Mouse (Mus musculus): ENCODE measurements around the gene Clcnka. TPM values are rescaled to one million over a fixed set of nuclear protein-coding genes. Genes with fewer than 3 reads are reported as not detected.

Gene Clcnka
- polyA plus RNA-seq, 1 experiment from 2014 or later = not detected

- H3K36me3 ChIP-seq (ENCODE audit: control insufficient read depth, insufficient read depth, low read length) = no peaks in the 10 kb centered on the region
- H3K9me3 ChIP-seq (ENCODE audit: control insufficient read depth, low read length) = no peaks in the 10 kb centered on the region; the same call in 1 of the 2 replicates
- H3K4me1 ChIP-seq (replicated peaks; ENCODE audit: control insufficient read depth, insufficient read depth, low read length) = peaks cover 3% of the 10 kb centered on the region; the same call in 1 of the 2 replicates
- WGBS = 58% methylated on average over 8 of the region's 8 CpGs
- H3K4me3 ChIP-seq (ENCODE audit: low read depth, low read length) = no peak overlapping the region
- DNase-seq (ENCODE audit: low spot score) (no peak), ATAC-seq (replicated peaks; ENCODE audit: low FRiP score, low TSS enrichment, low read depth) (peak; percentile 50; the same call in 1 of the 2 replicates)
- H3K9ac ChIP-seq (ENCODE audit: low read length) = no peak overlapping the region
- H3K4me2 ChIP-seq (ENCODE audit: low read length) = no peak overlapping the region
- H3K27me3 ChIP-seq (replicated peaks; ENCODE audit: control insufficient read depth, insufficient read depth, low read length) = no peaks in the 10 kb centered on the region
- 0 out of 2 replicates have a peak overlapping the region, but pooled peaks have one; percentile 3 for H3K27ac ChIP-seq (ENCODE audit: low read depth)
Measured at GRCm38 (mm10) chr4:141353868-141354267, 44.7 kb downstream of the Clcnka start.

GRCm38 (mm10) chr4:141352986-141353385 is 45.5 kb downstream of the Clcnka start:
- 81% methylated on average over 5 of the region's 5 CpGs for WGBS
- no peak for DNase-seq (ENCODE audit: low spot score)
- ATAC-seq (replicated peaks; ENCODE audit: low FRiP score, low TSS enrichment, low read depth) = no peak
- Histone ChIP-seq H3K4me1 (replicated peaks; ENCODE audit: control insufficient read depth, insufficient read depth, low read length) (peaks cover 3% of the 10 kb centered on the region; the same call in 1 of the 2 replicates), H3K9me3 (ENCODE audit: control insufficient read depth, low read length) (no peaks in the 10 kb centered on the region; the same call in 1 of the 2 replicates), H3K9ac (ENCODE audit: low read length) (no peak overlapping the region), H3K27ac (ENCODE audit: low read depth) (no peak overlapping the region), H3K4me3 (ENCODE audit: low read depth, low read length) (no peak overlapping the region), H3K27me3 (replicated peaks; ENCODE audit: control insufficient read depth, insufficient read depth, low read length) (no peaks in the 10 kb centered on the region), H3K4me2 (ENCODE audit: low read length) (no peak overlapping the region), H3K36me3 (ENCODE audit: control insufficient read depth, insufficient read depth, low read length) (no peaks in the 10 kb centered on the region)

- no peaks in the 10 kb centered on the region for H3K27me3 ChIP-seq (replicated peaks; ENCODE audit: control insufficient read depth, insufficient read depth, low read length)
- ATAC-seq (replicated peaks; ENCODE audit: low FRiP score, low TSS enrichment, low read depth) (no peak), DNase-seq (ENCODE audit: low spot score) (no peak)
- H3K36me3 ChIP-seq (ENCODE audit: control insufficient read depth, insufficient read depth, low read length) = no peaks in the 10 kb centered on the region
- WGBS = 39% methylated on average over 7 of the region's 7 CpGs
- H3K27ac ChIP-seq (ENCODE audit: low read depth) = no peak overlapping the region
- H3K9me3 ChIP-seq (ENCODE audit: control insufficient read depth, low read length) = no peaks in the 10 kb centered on the region
- H3K9ac ChIP-seq (ENCODE audit: low read length) = no peak overlapping the region
- no peak overlapping the region for H3K4me3 ChIP-seq (ENCODE audit: low read depth, low read length)
- H3K4me2 ChIP-seq (ENCODE audit: low read length) = no peak overlapping the region
- peaks cover 8% of the 10 kb centered on the region; the same call in 1 of the 2 replicates for H3K4me1 ChIP-seq (replicated peaks; ENCODE audit: control insufficient read depth, insufficient read depth, low read length)
Measured at GRCm38 (mm10) chr4:141351972-141352371, 46.6 kb downstream of the Clcnka start.

- WGBS = 67% methylated on average over 12 of the region's 12 CpGs
- ATAC-seq (replicated peaks; ENCODE audit: low FRiP score, low TSS enrichment, low read depth) (no peak), DNase-seq (ENCODE audit: low spot score) (no peak)
- no peak overlapping the region for H3K4me3 ChIP-seq (ENCODE audit: low read depth, low read length)
- no peak overlapping the region for H3K9ac ChIP-seq (ENCODE audit: low read length)
- peaks cover 8% of the 10 kb centered on the region; the same call in 1 of the 2 replicates for H3K4me1 ChIP-seq (replicated peaks; ENCODE audit: control insufficient read depth, insufficient read depth, low read length)
- H3K27ac ChIP-seq (ENCODE audit: low read depth) = no peak overlapping the region
- no peaks in the 10 kb centered on the region for H3K9me3 ChIP-seq (ENCODE audit: control insufficient read depth, low read length)
- no peaks in the 10 kb centered on the region for H3K27me3 ChIP-seq (replicated peaks; ENCODE audit: control insufficient read depth, insufficient read depth, low read length)
- H3K4me2 ChIP-seq (ENCODE audit: low read length) = no peak overlapping the region
- H3K36me3 ChIP-seq (ENCODE audit: control insufficient read depth, insufficient read depth, low read length) = no peaks in the 10 kb centered on the region
Measured at GRCm38 (mm10) chr4:141350015-141350414, 48.5 kb downstream of the Clcnka start.

GRCm38 (mm10) chr4:141348616-141349015 is 49.9 kb downstream of the Clcnka start:
- Histone ChIP-seq H3K36me3 (ENCODE audit: control insufficient read depth, insufficient read depth, low read length) (no peaks in the 10 kb centered on the region), H3K4me2 (ENCODE audit: low read length) (no peak overlapping the region), H3K4me3 (ENCODE audit: low read depth, low read length) (no peak overlapping the region), H3K27ac (ENCODE audit: low read depth) (no peak overlapping the region), H3K4me1 (replicated peaks; ENCODE audit: control insufficient read depth, insufficient read depth, low read length) (peaks cover 8% of the 10 kb centered on the region; the same call in 1 of the 2 replicates), H3K9ac (ENCODE audit: low read length) (no peak overlapping the region), H3K9me3 (ENCODE audit: control insufficient read depth, low read length) (no peaks in the 10 kb centered on the region), H3K27me3 (replicated peaks; ENCODE audit: control insufficient read depth, insufficient read depth, low read length) (no peaks in the 10 kb centered on the region)
- DNase-seq (ENCODE audit: low spot score) (no peak), ATAC-seq (replicated peaks; ENCODE audit: low FRiP score, low TSS enrichment, low read depth) (no peak)
- WGBS = 74% methylated on average over 11 of the region's 11 CpGs

GRCm38 (mm10) chr4:141347365-141347797 is 51.1 kb downstream of the Clcnka start:
- Histone ChIP-seq H3K4me3 (ENCODE audit: low read depth, low read length) (no peak overlapping the region), H3K27me3 (replicated peaks; ENCODE audit: control insufficient read depth, insufficient read depth, low read length) (no peaks in the 10 kb centered on the region), H3K27ac (ENCODE audit: low read depth) (no peak overlapping the region), H3K4me1 (replicated peaks; ENCODE audit: control insufficient read depth, insufficient read depth, low read length) (peaks cover 12% of the 10 kb centered on the region; the same call in 1 of the 2 replicates), H3K9me3 (ENCODE audit: control insufficient read depth, low read length) (no peaks in the 10 kb centered on the region), H3K4me2 (ENCODE audit: low read length) (no peak overlapping the region), H3K36me3 (ENCODE audit: control insufficient read depth, insufficient read depth, low read length) (no peaks in the 10 kb centered on the region), H3K9ac (ENCODE audit: low read length) (no peak overlapping the region)
- ATAC-seq (replicated peaks; ENCODE audit: low FRiP score, low TSS enrichment, low read depth) = no peak; the same call in 1 of the 2 replicates
- DNase-seq (ENCODE audit: low spot score) = no peak
- 55% methylated on average over 8 of the region's 8 CpGs for WGBS

GRCm38 (mm10) chr4:141345219-141345618 is 53.3 kb downstream of the Clcnka start:
- no peak for DNase-seq (ENCODE audit: low spot score)
- Histone ChIP-seq H3K4me1 (replicated peaks; ENCODE audit: control insufficient read depth, insufficient read depth, low read length) (0 out of 2 replicates have a peak, but pooled peaks cover 8% of the 10 kb centered on the region), H3K9ac (ENCODE audit: low read length) (no peak overlapping the region), H3K9me3 (ENCODE audit: control insufficient read depth, low read length) (no peaks in the 10 kb centered on the region), H3K27me3 (replicated peaks; ENCODE audit: control insufficient read depth, insufficient read depth, low read length) (no peaks in the 10 kb centered on the region), H3K4me3 (ENCODE audit: low read depth, low read length) (no peak overlapping the region), H3K27ac (ENCODE audit: low read depth) (no peak overlapping the region), H3K4me2 (ENCODE audit: low read length) (no peak overlapping the region), H3K36me3 (ENCODE audit: control insufficient read depth, insufficient read depth, low read length) (no peaks in the 10 kb centered on the region)
- WGBS = 88% methylated on average over 12 of the region's 12 CpGs
- no peak for ATAC-seq (replicated peaks; ENCODE audit: low FRiP score, low TSS enrichment, low read depth)

GRCm38 (mm10) chr4:141343515-141343914 is 55.0 kb downstream of the Clcnka start:
- Histone ChIP-seq H3K4me2 (ENCODE audit: low read length) (no peak overlapping the region), H3K4me1 (replicated peaks; ENCODE audit: control insufficient read depth, insufficient read depth, low read length) (peaks cover 14% of the 10 kb centered on the region), H3K36me3 (ENCODE audit: control insufficient read depth, insufficient read depth, low read length) (no peaks in the 10 kb centered on the region), H3K9me3 (ENCODE audit: control insufficient read depth, low read length) (no peaks in the 10 kb centered on the region), H3K4me3 (ENCODE audit: low read depth, low read length) (no peak overlapping the region), H3K9ac (ENCODE audit: low read length) (no peak overlapping the region), H3K27ac (ENCODE audit: low read depth) (no peak overlapping the region; the same call in 1 of the 2 replicates), H3K27me3 (replicated peaks; ENCODE audit: control insufficient read depth, insufficient read depth, low read length) (no peaks in the 10 kb centered on the region)
- ATAC-seq (replicated peaks; ENCODE audit: low FRiP score, low TSS enrichment, low read depth) (no peak), DNase-seq (ENCODE audit: low spot score) (no peak)
- 52% methylated on average over 7 of the region's 7 CpGs for WGBS

GRCm38 (mm10) chr4:141341477-141341876 is 57.0 kb downstream of the Clcnka start:
- Histone ChIP-seq H3K9ac (ENCODE audit: low read length) (no peak overlapping the region), H3K4me3 (ENCODE audit: low read depth, low read length) (no peak overlapping the region), H3K27ac (ENCODE audit: low read depth) (no peak overlapping the region), H3K4me1 (replicated peaks; ENCODE audit: control insufficient read depth, insufficient read depth, low read length) (peaks cover 19% of the 10 kb centered on the region), H3K36me3 (ENCODE audit: control insufficient read depth, insufficient read depth, low read length) (no peaks in the 10 kb centered on the region), H3K9me3 (ENCODE audit: control insufficient read depth, low read length) (no peaks in the 10 kb centered on the region), H3K27me3 (replicated peaks; ENCODE audit: control insufficient read depth, insufficient read depth, low read length) (no peaks in the 10 kb centered on the region), H3K4me2 (ENCODE audit: low read length) (no peak overlapping the region)
- DNase-seq (ENCODE audit: low spot score) = no peak
- WGBS = 66% methylated on average over 6 of the region's 7 CpGs
- no peak for ATAC-seq (replicated peaks; ENCODE audit: low FRiP score, low TSS enrichment, low read depth)
